Mouse (Mus musculus) forebrain, embryonic 11.5 days (tissue): ENCODE results near the gene Olfr1449. TPM values are rescaled to one million over a fixed set of nuclear protein-coding genes. Genes with fewer than 3 reads are reported as not detected.
"Not testable (repeated sequence)": the region's sequence is repeated elsewhere in the genome, so short reads cannot be mapped to it uniquely, and the experiment has no call there.

Experiments
- ATAC-seq: fragments of 200-750 bp; cut with Nextera tagmentation; replicated peaks from 2 replicates; pipeline ENCODE4 v1.8.0; 2017; ENCODE audit warnings: moderate TSS enrichment; ENCODE audit not compliant: low FRiP score
- DNase-seq: peaks from one replicate; pipeline ENCODE4 v3.0.0-alpha.2; 2017; ENCODE audit warnings: low spot score
- H3K27ac ChIP-seq: fragments of 300-500 bp; sonication (generic); 2 replicates; pipeline ENCODE4 v1.5.1; 2014; ENCODE audit warnings: low read depth, low read length
- H3K27me3 ChIP-seq: fragments of 300-500 bp; sonication (generic); 2 replicates; pipeline ENCODE4 v1.6.1; 2014; ENCODE audit warnings: mild to moderate bottlenecking, low read length, mixed read lengths; ENCODE audit not compliant: control insufficient read depth, insufficient read depth
- H3K36me3 ChIP-seq: fragments of 300-500 bp; sonication (generic); 2 replicates; pipeline ENCODE4 v1.6.1; 2014; ENCODE audit warnings: mild to moderate bottlenecking, low read length, moderate library complexity, mixed read lengths; ENCODE audit not compliant: control insufficient read depth, insufficient read depth
- H3K4me1 ChIP-seq: fragments of 300-500 bp; sonication (generic); replicated peaks from 2 replicates; pipeline ENCODE4 v1.6.1; 2014; ENCODE audit warnings: low read length, mixed read lengths; ENCODE audit not compliant: control insufficient read depth, insufficient read depth
- H3K4me2 ChIP-seq: fragments of 300-500 bp; sonication (generic); 2 replicates; pipeline ENCODE4 v1.6.1; 2014; ENCODE audit warnings: low read depth, mild to moderate bottlenecking, low read length, moderate library complexity, mixed read lengths; ENCODE audit not compliant: severe bottlenecking
- H3K4me3 ChIP-seq: fragments of 300-500 bp; sonication (generic); 2 replicates; pipeline ENCODE4 v1.5.1; 2014; ENCODE audit warnings: low read depth, low read length
- H3K9ac ChIP-seq: fragments of 300-500 bp; sonication (generic); 2 replicates; pipeline ENCODE4 v1.6.1; 2014; ENCODE audit warnings: low read length
- H3K9me3 ChIP-seq: fragments of 300-500 bp; sonication (generic); 2 replicates; pipeline ENCODE4 v1.6.1; 2016; ENCODE audit warnings: low read length, mixed read lengths; ENCODE audit not compliant: control insufficient read depth
- WGBS: fragments of 180-500 bp; shearing (Covaris S2); extraction: QIAGEN DNeasy Blood & Tissue Kit; methylation state at CpG from one replicate; pipeline ENCODE4 v1.1.7; 2014; 5-methylcytosine and 5-hydroxymethylcytosine counted together
- polyA plus RNA-seq: library from polyadenylated mRNA; unstranded; fragments of >200 nt; fragmentation: Nextera tagmentation; extraction: Ambion mirVana; gene quantifications from 2 replicates; pipeline ENCODE4 v1.2.1, GENCODE M21; 2014

The Olfr1449 gene
- not detected in 2 replicates for polyA plus RNA-seq

DNA sequence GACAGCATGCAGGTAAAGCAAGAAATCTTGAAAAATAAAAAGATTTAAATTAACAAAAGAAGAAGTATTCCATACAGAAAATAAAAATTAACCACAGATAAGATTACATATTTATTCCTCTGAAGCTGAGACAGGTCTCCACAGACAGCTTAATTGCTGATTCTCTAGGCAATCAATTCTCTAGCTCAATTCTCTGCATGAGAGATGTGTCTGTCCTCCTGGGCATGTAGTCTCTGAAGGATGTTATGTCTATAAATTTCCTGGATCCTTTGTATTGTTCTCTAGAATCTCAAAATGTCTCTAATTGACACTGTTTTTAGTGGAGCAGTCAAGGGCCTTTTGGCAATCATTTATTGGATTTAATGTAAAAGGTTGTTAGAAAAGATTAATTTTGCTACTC, at the start of gene Olfr1449:
Gene Olfr1449 (plus strand): TSS at position 301 of the 400 bp plus-strand sequence.
- H3K4me2 ChIP-seq = no peak within 1 kb of the TSS
- H3K27me3 ChIP-seq = no peaks in the 10 kb centered on the region
- no peak within 1 kb of the TSS for H3K27ac ChIP-seq
- DNase-seq = no peak
- H3K9me3 ChIP-seq = no peaks in the 10 kb centered on the region; the same call in 1 of the 2 replicates
- H3K9ac ChIP-seq = no peak within 1 kb of the TSS
- no peaks in the 10 kb centered on the region for H3K4me1 ChIP-seq
- H3K36me3 ChIP-seq = no peaks in the 10 kb centered on the region
- no peak within 1 kb of the TSS for H3K4me3 ChIP-seq
- ATAC-seq = no peak

DNA sequence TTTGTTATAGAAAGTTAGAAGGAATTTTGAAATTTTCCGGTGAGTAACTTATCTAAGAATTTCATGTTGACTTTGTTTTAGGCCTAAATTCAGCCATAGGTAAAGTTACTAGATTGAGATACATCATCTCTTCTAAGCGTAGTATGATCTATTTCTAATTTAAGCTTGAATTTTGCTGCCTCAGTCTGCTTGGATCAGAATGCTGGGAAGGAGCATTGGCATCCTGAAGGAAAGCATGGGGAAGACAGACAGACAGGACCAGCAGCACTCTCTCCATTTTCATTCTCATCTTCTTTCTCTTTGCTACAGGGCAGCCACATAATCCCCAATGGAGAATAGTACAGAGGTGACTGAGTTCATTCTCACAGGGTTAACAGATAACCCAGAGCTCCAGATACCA, 47.1 kb upstream of the Olfr1449 start, which contains the start of gene Olfr1445:
Gene Olfr1445 (plus strand): TSS at position 301 of the 400 bp plus-strand sequence.
- no peaks in the 10 kb centered on the region for H3K36me3 ChIP-seq
- 85% methylated on average over 2 of the region's 2 CpGs for WGBS
- H3K27ac ChIP-seq = no peak within 1 kb of the TSS
- no peaks in the 10 kb centered on the region for H3K4me1 ChIP-seq
- DNase-seq (no peak), ATAC-seq (no peak)
- H3K4me2 ChIP-seq = no peak within 1 kb of the TSS
- H3K9ac ChIP-seq = no peak within 1 kb of the TSS
- no peak within 1 kb of the TSS for H3K4me3 ChIP-seq
- no peaks in the 10 kb centered on the region; the same call in 1 of the 2 replicates for H3K9me3 ChIP-seq
- no peaks in the 10 kb centered on the region for H3K27me3 ChIP-seq

DNA sequence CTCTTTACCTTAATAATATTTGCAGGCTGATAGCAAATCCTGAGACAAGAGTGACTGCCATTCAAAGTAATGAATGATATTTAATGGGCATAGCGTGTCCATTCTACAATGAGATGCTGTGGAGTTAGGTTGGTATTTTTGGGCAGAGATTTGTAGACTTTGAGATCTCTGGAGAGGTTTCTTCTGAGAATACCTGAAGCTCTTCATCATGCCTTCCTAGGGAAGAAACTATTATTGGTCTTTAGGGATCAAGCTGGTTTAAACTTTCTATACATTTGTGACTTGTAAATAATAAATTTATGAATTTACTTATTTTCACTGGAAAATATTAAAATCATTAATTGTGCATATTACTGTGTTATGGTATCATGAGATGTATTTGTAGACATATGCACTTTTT, 37.2 kb upstream of the Olfr1449 start, which contains the start of gene Olfr1446:
Gene Olfr1446 (minus strand): TSS at position 101 of the 400 bp plus-strand sequence.
- 74% methylated on average over 1 of the region's 1 CpGs for WGBS
- Histone ChIP-seq H3K9ac (no peak within 1 kb of the TSS), H3K9me3 (no peaks in the 10 kb centered on the region), H3K4me3 (no peak within 1 kb of the TSS), H3K4me1 (no peaks in the 10 kb centered on the region), H3K36me3 (no peaks in the 10 kb centered on the region), H3K4me2 (no peak within 1 kb of the TSS), H3K27me3 (no peaks in the 10 kb centered on the region), H3K27ac (no peak within 1 kb of the TSS)
- ATAC-seq (no peak), DNase-seq (no peak)

DNA sequence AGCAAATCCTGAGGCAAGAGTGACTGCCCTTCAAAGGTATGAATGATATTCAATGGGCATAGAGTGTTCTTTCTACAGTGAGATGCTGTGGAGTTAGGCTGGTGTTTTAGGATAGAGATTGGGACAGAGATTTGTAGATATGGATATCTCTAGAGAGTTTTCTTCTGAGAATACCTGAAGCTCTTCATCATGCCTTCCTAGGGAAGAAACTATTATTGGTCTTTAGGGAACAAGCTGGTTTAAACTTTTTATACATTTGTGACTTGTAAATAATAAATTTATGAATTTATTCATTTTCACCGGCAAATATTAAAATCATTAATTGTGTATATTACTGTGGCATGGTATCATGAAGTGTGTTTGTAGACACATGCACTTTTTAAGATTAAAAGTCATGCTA, 27.0 kb upstream of the Olfr1449 start, which contains the start of gene Olfr1447:
Gene Olfr1447 (minus strand): TSS at position 101 of the 400 bp plus-strand sequence.
- 90% methylated on average over 1 of the region's 1 CpGs for WGBS
- no peaks in the 10 kb centered on the region for H3K36me3 ChIP-seq
- H3K4me1 ChIP-seq = no peaks in the 10 kb centered on the region
- no peak for DNase-seq
- no peak within 1 kb of the TSS for H3K4me2 ChIP-seq
- no peaks in the 10 kb centered on the region; the same call in 1 of the 2 replicates for H3K9me3 ChIP-seq
- no peak for ATAC-seq
- no peak within 1 kb of the TSS for H3K27ac ChIP-seq
- no peak within 1 kb of the TSS for H3K4me3 ChIP-seq
- H3K27me3 ChIP-seq = no peaks in the 10 kb centered on the region
- H3K9ac ChIP-seq = no peak within 1 kb of the TSS

DNA sequence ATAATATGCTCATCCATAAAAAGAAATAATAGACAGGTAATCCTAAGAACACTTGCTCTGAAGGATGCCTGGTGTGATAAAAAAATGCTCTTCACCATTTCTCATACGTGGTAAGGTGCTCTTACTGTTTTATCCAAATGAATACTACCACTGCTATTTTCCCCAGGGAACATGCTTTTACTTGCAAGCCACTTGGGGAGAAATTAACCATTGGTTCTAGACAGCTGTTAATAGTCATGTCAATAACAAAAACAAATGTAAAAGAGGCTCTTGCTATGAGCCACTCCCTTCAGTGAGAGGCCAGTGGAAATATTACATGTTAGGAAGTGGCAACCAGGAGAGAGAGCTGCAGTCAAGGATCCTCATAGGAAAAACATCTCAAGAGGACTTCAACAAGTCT, 6.3 kb upstream of the Olfr1449 start, which contains the start of gene Olfr1448:
Gene Olfr1448 (minus strand): TSS at position 101 of the 400 bp plus-strand sequence.
- Histone ChIP-seq H3K36me3 (no peaks in the 10 kb centered on the region), H3K9me3 (no peaks in the 10 kb centered on the region; the same call in 1 of the 2 replicates), H3K27me3 (no peaks in the 10 kb centered on the region), H3K4me2 (no peak within 1 kb of the TSS), H3K4me3 (no peak within 1 kb of the TSS), H3K9ac (no peak within 1 kb of the TSS), H3K27ac (no peak within 1 kb of the TSS), H3K4me1 (no peaks in the 10 kb centered on the region)
- ATAC-seq (no peak), DNase-seq (no peak)
- WGBS = 67% methylated on average over 1 of the region's 1 CpGs

DNA sequence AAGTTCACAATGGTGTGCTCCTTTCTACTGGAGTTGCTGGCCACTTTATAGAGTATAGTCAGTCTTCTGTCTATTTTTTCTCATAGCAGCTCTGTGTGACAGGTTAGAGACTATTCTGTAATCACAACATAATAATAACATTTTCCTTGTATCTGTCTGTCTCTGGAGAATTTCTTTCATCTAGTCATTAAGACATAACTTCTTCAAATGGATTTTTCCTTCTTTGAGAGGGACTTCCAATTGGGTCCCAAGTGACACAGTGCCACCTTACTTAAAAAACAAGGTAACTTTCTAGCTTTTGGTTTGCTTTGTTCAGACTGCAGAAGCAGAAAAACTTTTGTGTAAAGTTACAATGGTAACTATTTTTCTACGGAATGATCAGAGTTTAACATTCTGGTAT, 19.3 kb downstream of the Olfr1449 start, which contains the start of gene Olfr1450:
Gene Olfr1450 (plus strand): TSS at position 301 of the 400 bp plus-strand sequence.
- 89% methylated on average over 1 of the region's 1 CpGs for WGBS
- DNase-seq = no peak

DNA sequence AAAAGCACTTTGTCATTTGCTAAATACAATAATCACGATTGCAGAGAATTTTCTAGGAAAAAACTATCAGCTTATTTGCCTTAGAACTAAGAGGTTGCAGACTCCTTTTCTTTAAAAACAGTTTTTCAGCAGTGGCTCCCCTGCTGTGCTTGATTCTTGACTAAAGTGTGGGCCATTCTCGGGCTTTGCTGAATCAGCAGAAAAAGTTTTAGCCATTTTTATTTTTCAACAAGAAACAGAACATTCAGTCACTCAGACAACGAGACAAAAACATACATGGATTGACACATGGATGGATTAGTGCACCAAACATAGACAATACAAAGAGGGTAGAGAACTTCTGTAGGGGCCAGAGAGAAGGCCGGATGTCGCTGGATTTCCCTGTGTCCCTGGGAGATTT, 39.4 kb downstream of the Olfr1449 start:
- ATAC-seq, H3K27ac ChIP-seq, H3K4me3 ChIP-seq, H3K9ac ChIP-seq, DNase-seq, H3K4me2 ChIP-seq, H3K4me1 ChIP-seq, H3K27me3 ChIP-seq, H3K9me3 ChIP-seq, H3K36me3 ChIP-seq: not testable (repeated sequence)
- WGBS = 86% methylated on average over 5 of the region's 5 CpGs

More for the DNA sequence above, 19.3 kb downstream of the Olfr1449 start, which contains the start of gene Olfr1450:
- no peak within 1 kb of the TSS for H3K4me2 ChIP-seq
- no peak within 1 kb of the TSS for H3K27ac ChIP-seq
- H3K9me3 ChIP-seq = no peaks in the 10 kb centered on the region; the same call in 1 of the 2 replicates
- H3K9ac ChIP-seq = no peak within 1 kb of the TSS
- H3K36me3 ChIP-seq = no peaks in the 10 kb centered on the region
- H3K4me3 ChIP-seq = no peak within 1 kb of the TSS
- no peaks in the 10 kb centered on the region for H3K4me1 ChIP-seq
- H3K27me3 ChIP-seq = no peaks in the 10 kb centered on the region
- no peak for ATAC-seq
